Mouse (Mus musculus) midbrain, embryonic 11.5 days (tissue): ENCODE data around the gene Sash1. TPM values are rescaled to one million over a fixed set of nuclear protein-coding genes. Genes with fewer than 3 reads are reported as not detected.

ENCODE experiments used
- ATAC-seq: fragments of 200-750 bp; cut with Nextera tagmentation; 2 replicates; pipeline ENCODE4 v1.8.0; 2017; ENCODE audit warnings: moderate TSS enrichment, moderate library complexity; ENCODE audit not compliant: low FRiP score
- DNase-seq: peaks from one replicate; pipeline ENCODE4 v3.0.0; 2015; ENCODE audit warnings: low spot score; ENCODE audit errors: missing footprints
- H3K27ac ChIP-seq: fragments of 300-500 bp; sonication (generic); 2 replicates; pipeline ENCODE4 v1.5.1; 2014; ENCODE audit warnings: low read depth, low read length
- H3K27me3 ChIP-seq: fragments of 300-500 bp; sonication (generic); 2 replicates; pipeline ENCODE4 v1.6.1; 2014; ENCODE audit warnings: mild to moderate bottlenecking, low read length, moderate library complexity, mixed read lengths; ENCODE audit not compliant: control insufficient read depth, insufficient read depth
- H3K36me3 ChIP-seq: fragments of 300-500 bp; sonication (generic); 2 replicates; pipeline ENCODE4 v1.6.1; 2014; ENCODE audit warnings: mild to moderate bottlenecking, low read length, moderate library complexity, mixed read lengths; ENCODE audit not compliant: control insufficient read depth, insufficient read depth
- H3K4me1 ChIP-seq: fragments of 300-500 bp; sonication (generic); 2 replicates; pipeline ENCODE4 v1.6.1; 2014; ENCODE audit warnings: low read length; ENCODE audit not compliant: control insufficient read depth, insufficient read depth
- H3K4me2 ChIP-seq: fragments of 300-500 bp; sonication (generic); 2 replicates; pipeline ENCODE4 v1.6.1; 2014; ENCODE audit warnings: mild to moderate bottlenecking, moderate library complexity
- H3K4me3 ChIP-seq: fragments of 300-500 bp; sonication (generic); 2 replicates; pipeline ENCODE4 v1.5.1; 2014; ENCODE audit warnings: low read depth, low read length
- H3K9ac ChIP-seq: fragments of 300-500 bp; sonication (generic); 2 replicates; pipeline ENCODE4 v1.6.1; 2014; ENCODE audit warnings: low read length
- H3K9me3 ChIP-seq: fragments of 300-500 bp; sonication (generic); 2 replicates; pipeline ENCODE4 v1.6.1; 2016; ENCODE audit warnings: low read length; ENCODE audit not compliant: control insufficient read depth
- WGBS: fragments of 180-500 bp; shearing (Covaris S2); extraction: QIAGEN DNeasy Blood & Tissue Kit; methylation state at CpG from one replicate; pipeline ENCODE4 v1.1.7; 2014; 5-methylcytosine and 5-hydroxymethylcytosine counted together
- polyA plus RNA-seq: library from polyadenylated mRNA; unstranded; fragments of >200 nt; fragmentation: Nextera tagmentation; extraction: Ambion mirVana; gene quantifications from 2 replicates; pipeline ENCODE4 v1.2.1, GENCODE M21; 2014

Gene Sash1
- polyA plus RNA-seq, 1 experiment from 2014 or later = 2.9 TPM

DNA sequence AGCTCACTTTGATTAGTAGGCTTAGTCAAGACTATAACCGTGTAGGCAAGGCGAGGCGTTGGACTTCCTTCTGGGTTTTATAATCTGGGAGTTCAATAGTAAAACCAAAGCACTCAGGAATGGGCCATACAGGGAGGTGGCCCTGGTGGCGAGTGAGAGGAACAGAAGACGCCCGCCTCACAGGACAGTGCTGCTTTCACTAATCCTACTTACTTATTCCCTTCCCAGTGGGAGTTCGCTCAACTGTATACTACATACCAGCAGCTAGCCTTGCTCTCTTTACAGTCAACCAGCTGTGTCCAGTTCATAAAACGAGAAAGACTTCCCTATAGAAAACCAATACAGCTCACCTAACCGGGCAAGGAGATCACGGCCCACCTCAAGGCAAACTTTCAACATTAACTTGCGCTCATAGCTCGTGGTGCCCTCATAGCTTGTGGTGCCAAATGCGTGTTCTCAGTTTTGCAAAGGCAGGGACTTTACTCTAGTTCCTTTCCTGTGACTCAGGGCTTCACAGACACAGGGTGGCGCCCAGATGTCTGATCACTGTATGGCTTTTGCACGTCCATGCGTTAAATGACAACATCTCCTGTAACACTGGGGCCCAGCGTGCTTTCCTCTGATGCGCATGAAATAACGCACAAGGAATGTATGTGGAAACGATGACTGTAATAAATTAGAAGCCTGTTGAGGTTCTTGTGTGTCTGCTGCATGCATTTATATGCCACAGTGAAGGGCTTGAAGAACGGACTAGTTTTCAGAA, 138.2 kb downstream of the Sash1 start:
- H3K27ac ChIP-seq = no peak overlapping the region
- no peaks in the 10 kb centered on the region for H3K9me3 ChIP-seq
- no peak overlapping the region for H3K4me3 ChIP-seq
- DNase-seq = no peak
- no peaks in the 10 kb centered on the region for H3K27me3 ChIP-seq
- WGBS = 70% methylated on average over 21 of the region's 21 CpGs
- no peaks in the 10 kb centered on the region for H3K36me3 ChIP-seq
- no peak overlapping the region for H3K9ac ChIP-seq
- H3K4me1 ChIP-seq = peaks cover 14% of the 10 kb centered on the region
- peak; percentile 53; the same call in 1 of the 2 replicates for ATAC-seq
- no peak overlapping the region for H3K4me2 ChIP-seq

- no peak overlapping the region for H3K27ac ChIP-seq
- ATAC-seq (no peak), DNase-seq (no peak)
- H3K4me1 ChIP-seq = peaks cover 14% of the 10 kb centered on the region
- H3K9ac ChIP-seq = no peak overlapping the region
- WGBS = 70% methylated on average over 14 of the region's 14 CpGs
- no peaks in the 10 kb centered on the region for H3K27me3 ChIP-seq
- H3K4me2 ChIP-seq = no peak overlapping the region
- H3K36me3 ChIP-seq = no peaks in the 10 kb centered on the region
- H3K4me3 ChIP-seq = no peak overlapping the region
- H3K9me3 ChIP-seq = no peaks in the 10 kb centered on the region
These were observed 139.7 kb downstream of the Sash1 start for GRCm38 (mm10) chr10:8746082-8746696.

- no peaks in the 10 kb centered on the region for H3K36me3 ChIP-seq
- peaks cover 12% of the 10 kb centered on the region for H3K4me1 ChIP-seq
- peak; percentile 64; the same call in 1 of the 2 replicates for ATAC-seq
These were observed 143.0 kb downstream of the Sash1 start for GRCm38 (mm10) chr10:8742872-8743271.

GRCm38 (mm10) chr10:8741505-8741904, 144.4 kb downstream of the Sash1 start:
- H3K27ac ChIP-seq = no peak overlapping the region
- no peak for DNase-seq
- H3K4me3 ChIP-seq = no peak overlapping the region
- no peak overlapping the region for H3K9ac ChIP-seq
- H3K4me1 ChIP-seq = peaks cover 4% of the 10 kb centered on the region
- no peak overlapping the region for H3K4me2 ChIP-seq
- no peaks in the 10 kb centered on the region for H3K9me3 ChIP-seq
- no peak for ATAC-seq
- WGBS = 94% methylated on average over 9 of the region's 9 CpGs
- no peaks in the 10 kb centered on the region; the same call in 1 of the 2 replicates for H3K36me3 ChIP-seq
- H3K27me3 ChIP-seq = no peaks in the 10 kb centered on the region

More at GRCm38 (mm10) chr10:8742872-8743271, 143.0 kb downstream of the Sash1 start:
- no peak overlapping the region for H3K4me3 ChIP-seq
- no peaks in the 10 kb centered on the region for H3K9me3 ChIP-seq
- no peaks in the 10 kb centered on the region for H3K27me3 ChIP-seq
- H3K27ac ChIP-seq = no peak overlapping the region
- H3K4me2 ChIP-seq = no peak overlapping the region
- DNase-seq = peak; percentile 95
- no peak overlapping the region for H3K9ac ChIP-seq
- 49% methylated on average over 2 of the region's 2 CpGs for WGBS

- 92% methylated on average over 5 of the region's 5 CpGs for WGBS
- no peak for ATAC-seq
- Histone ChIP-seq H3K9ac (no peak overlapping the region), H3K27ac (no peak overlapping the region), H3K4me3 (no peak overlapping the region), H3K4me1 (peaks cover 2% of the 10 kb centered on the region; the same call in 1 of the 2 replicates), H3K27me3 (no peaks in the 10 kb centered on the region), H3K36me3 (no peaks in the 10 kb centered on the region; the same call in 1 of the 2 replicates), H3K9me3 (no peaks in the 10 kb centered on the region), H3K4me2 (no peak overlapping the region)
- no peak for DNase-seq
These were observed 145.1 kb downstream of the Sash1 start for GRCm38 (mm10) chr10:8740797-8741196.

DNA sequence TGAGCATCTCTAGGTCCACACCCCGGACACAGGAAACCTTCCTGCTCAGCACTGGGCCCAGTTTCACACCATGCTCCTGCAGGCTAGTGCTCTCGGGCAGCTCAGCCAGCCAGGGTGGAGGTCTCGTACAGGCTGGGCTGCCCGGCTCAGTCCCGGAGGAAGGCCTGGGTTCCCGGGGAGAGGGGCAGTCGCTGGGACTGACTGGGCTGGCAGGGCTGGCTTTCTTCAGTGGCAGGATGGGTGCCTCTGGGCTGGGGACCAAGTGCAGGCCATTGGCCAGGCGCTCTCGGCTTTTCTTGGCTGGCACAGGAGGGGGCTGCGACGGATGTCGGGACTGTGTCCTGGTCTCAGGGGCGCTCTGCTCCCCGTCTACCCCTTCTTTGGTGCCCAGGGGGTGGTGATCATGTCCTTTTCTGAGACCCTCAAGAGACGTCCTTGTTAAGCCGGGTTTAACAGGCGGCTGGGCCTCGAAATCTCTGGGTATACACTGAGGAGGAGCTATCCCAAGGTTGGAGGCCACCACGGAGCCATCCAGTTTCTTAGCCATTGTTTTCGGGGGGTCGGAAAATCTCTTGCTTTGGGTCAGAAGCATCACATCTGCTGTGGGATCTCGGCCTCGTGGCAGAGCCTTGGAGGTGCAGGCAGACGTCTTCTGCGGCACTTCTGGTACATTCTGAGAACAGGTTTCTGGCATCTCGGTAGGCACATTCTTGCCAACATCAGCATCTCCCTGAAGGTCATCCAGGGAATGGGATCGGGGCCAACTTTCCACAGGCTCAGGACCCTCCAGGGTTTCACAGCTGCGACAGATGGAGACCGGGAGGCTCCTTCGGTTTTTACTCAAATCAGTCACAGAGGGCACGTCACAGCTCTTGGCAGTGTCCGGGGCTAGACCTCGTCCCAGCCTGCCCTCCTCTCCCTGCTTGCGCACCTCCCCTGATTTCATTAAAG, 156.2 kb downstream of the Sash1 start:
- H3K4me1 ChIP-seq = no peaks in the 10 kb centered on the region
- no peaks in the 10 kb centered on the region for H3K9me3 ChIP-seq
- H3K4me3 ChIP-seq = no peak overlapping the region
- 96% methylated on average over 34 of the region's 34 CpGs for WGBS
- DNase-seq (no peak), ATAC-seq (no peak)
- peaks cover 12% of the 10 kb centered on the region for H3K36me3 ChIP-seq
- H3K4me2 ChIP-seq = no peak overlapping the region
- H3K27me3 ChIP-seq = no peaks in the 10 kb centered on the region
- no peak overlapping the region for H3K27ac ChIP-seq
- no peak overlapping the region for H3K9ac ChIP-seq

GRCm38 (mm10) chr10:8719345-8719744, 166.5 kb downstream of the Sash1 start:
- 55% methylated on average over 13 of the region's 13 CpGs for WGBS
- Histone ChIP-seq H3K27ac (no peak overlapping the region), H3K9me3 (no peaks in the 10 kb centered on the region), H3K4me3 (no peak overlapping the region), H3K4me2 (no peak overlapping the region), H3K27me3 (no peaks in the 10 kb centered on the region), H3K4me1 (no peaks in the 10 kb centered on the region), H3K9ac (no peak overlapping the region), H3K36me3 (no peaks in the 10 kb centered on the region)
- no peak for DNase-seq
- ATAC-seq = no peak

DNA sequence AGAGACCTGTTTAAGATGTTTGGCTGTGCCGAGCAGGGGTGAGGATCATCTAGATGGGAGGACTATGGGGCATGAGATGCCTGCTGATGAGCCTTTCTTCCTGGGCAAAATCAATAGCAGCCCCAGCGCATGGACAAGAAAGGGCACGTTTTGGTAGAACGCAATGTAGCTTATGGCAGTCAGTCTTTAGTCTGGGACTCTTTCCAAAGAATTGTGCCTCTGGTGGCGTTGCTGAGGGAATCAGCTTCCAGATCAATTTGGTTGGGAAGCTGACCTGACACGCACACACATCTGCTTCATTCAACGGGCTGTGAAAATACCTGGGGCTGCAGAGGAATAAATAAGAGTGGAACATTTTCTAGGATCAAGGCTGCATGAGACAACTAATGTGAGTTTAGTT, 167.0 kb downstream of the Sash1 start:
- no peaks in the 10 kb centered on the region for H3K36me3 ChIP-seq
- WGBS = 85% methylated on average over 7 of the region's 7 CpGs
- H3K9me3 ChIP-seq = no peaks in the 10 kb centered on the region
- no peak overlapping the region for H3K27ac ChIP-seq
- H3K4me1 ChIP-seq = no peaks in the 10 kb centered on the region
- no peaks in the 10 kb centered on the region for H3K27me3 ChIP-seq
- H3K4me3 ChIP-seq = no peak overlapping the region
- no peak overlapping the region for H3K9ac ChIP-seq
- ATAC-seq (no peak), DNase-seq (no peak)
- no peak overlapping the region for H3K4me2 ChIP-seq
